Mouse (Mus musculus) brain, embryonic 14.5 days (tissue): ENCODE results near the gene Hist1h2ai. TPM values are rescaled to one million over a fixed set of nuclear protein-coding genes. Genes with fewer than 3 reads are reported as not detected.
"Not testable (repeated sequence)": the region's sequence is repeated elsewhere in the genome, so short reads cannot be mapped to it uniquely, and the experiment has no call there.

Experiments
- DNase-seq: peaks from one replicate; pipeline ENCODE4 v3.0.0-alpha.2; 2011; ENCODE audit warnings: low read depth
- CTCF ChIP-seq: fragments of 200-500 bp; IDR thresholded peaks from 2 replicates; pipeline ENCODE4 v1.5.1; 2012; ENCODE audit warnings: inconsistent platforms, mild to moderate bottlenecking, moderate library complexity, borderline replicate concordance; ENCODE audit not compliant: insufficient read depth, insufficient read length; ENCODE audit errors: extremely low read depth
- POLR2A ChIP-seq: fragments of 200-500 bp; IDR thresholded peaks from 2 replicates; pipeline ENCODE4 v1.6.1; 2012; ENCODE audit warnings: mild to moderate bottlenecking, inconsistent platforms, borderline replicate concordance; ENCODE audit not compliant: poor library complexity, insufficient read depth, insufficient read length, severe bottlenecking; ENCODE audit errors: extremely low read depth
- polyA plus RNA-seq: library from polyadenylated mRNA; depleted of rRNA; stranded (reverse); fragments of >200 nt; gene quantifications from 2 replicates; pipeline ENCODE4 v1.2.3, GENCODE M21; 2012; rRNA removed

The Hist1h2ai gene
- polyA plus RNA-seq, result 14.3 and 24.3 TPM in 2 replicates

DNA sequence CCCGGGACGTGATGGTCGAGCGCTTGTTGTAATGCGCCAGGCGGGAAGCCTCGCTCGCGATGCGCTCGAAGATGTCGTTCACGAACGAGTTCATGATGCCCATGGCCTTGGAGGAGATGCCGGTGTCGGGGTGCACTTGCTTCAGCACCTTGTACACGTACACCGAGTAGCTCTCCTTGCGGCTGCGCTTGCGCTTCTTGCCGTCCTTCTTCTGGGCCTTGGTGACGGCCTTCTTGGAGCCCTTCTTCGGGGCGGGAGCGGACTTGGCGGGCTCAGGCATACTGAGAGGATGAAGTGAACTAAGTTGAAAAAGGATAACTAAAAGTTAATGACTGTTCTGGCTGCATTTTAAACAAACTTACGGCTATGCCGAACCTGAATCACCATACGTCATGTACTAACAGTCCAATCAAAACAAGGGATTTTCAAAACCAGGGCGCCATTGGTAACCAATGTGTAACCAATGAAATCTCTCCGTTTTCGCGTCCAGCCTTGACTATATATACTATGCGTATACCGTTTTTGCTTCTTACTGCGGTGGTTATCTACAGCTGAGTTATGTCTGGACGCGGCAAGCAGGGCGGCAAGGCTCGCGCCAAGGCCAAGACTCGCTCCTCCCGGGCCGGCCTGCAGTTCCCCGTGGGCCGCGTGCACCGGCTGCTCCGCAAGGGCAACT is at the start of gene Hist1h2ai, which contains the start of gene Hist1h2bl:
Gene Hist1h2ai, plus strand, starts transcription at position 559 of the 676 bp plus-strand sequence.
Gene Hist1h2bl, minus strand, starts transcription at position 280 of the 676 bp plus-strand sequence.
- DNase-seq, result peak; percentile 99
- TF ChIP-seq POLR2A, result peak; percentile 62; the same call in 1 of the 2 replicates

- no peak for DNase-seq
- TF ChIP-seq CTCF (no peak), POLR2A (no peak)
Measured at GRCm38 (mm10) chr13:21677305-21677704, 38.9 kb upstream of the Hist1h2ai start, which contains the start of gene Olfr1360. Olfr1360 (minus strand) TSS chr13:21677405.

DNA sequence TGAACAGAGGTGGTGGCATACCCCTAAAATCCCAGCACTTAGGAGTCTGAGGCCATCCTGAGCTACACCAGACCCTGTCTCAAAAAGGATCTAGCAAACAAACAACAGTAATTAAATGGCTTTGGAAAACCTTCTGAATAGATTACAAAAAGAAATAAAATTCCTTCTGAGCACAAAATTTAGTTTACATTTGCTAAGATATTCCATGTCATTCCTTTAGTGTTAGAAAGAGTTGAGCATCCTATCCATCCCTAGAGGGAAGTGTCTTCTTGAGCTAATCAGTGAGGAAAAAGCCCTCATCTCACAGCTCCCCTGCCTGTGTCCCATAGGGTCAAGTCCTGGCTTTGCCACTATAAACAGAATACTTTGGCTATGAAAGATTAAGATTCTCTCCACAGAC is 18.4 kb upstream of the Hist1h2ai start, which contains the start of gene Olfr1359:
Gene Olfr1359, plus strand, starts transcription at position 301 of the 400 bp plus-strand sequence.
- DNase-seq, result no peak
- TF ChIP-seq CTCF, result no peak
- TF ChIP-seq POLR2A, result no peak

- DNase-seq, result no peak
- TF ChIP-seq CTCF, result no peak
- no peak for TF ChIP-seq POLR2A
Measured at GRCm38 (mm10) chr13:21706669-21707068, 9.6 kb upstream of the Hist1h2ai start.

DNA sequence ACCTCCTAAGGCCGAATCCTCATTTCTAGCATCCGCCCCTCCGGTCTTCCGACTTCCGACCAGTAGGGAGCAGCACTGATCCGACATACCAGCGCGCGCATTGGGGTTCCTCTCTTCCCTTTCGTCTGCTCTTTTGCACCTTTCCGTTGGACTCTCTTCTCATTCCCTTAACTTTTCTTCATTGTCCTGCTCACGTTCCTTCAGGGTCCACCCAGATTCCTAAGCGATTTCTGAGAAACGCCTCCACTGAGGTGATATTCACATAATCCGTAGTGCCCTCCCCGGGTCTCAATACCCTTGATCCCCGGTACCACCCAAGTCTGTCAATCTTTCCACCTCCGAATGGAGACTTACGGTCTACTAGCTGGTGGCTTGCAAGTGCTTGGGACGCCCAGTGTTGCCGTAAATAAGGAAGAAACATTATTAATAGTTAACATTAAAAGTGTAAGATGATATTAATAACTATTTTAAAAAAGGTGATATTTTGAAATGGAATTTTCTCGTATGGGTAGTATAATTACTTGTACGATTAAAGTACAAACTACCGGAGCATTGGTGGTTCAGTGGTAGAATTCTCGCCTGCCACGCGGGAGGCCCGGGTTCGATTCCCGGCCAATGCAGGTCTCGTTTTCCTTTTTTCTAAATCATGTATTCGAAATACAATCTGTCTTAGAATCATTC is 6.1 kb upstream of the Hist1h2ai start:
- DNase-seq, result peak; percentile 92
- TF ChIP-seq POLR2A, result no peak
- peak; percentile 81 for TF ChIP-seq CTCF

DNA sequence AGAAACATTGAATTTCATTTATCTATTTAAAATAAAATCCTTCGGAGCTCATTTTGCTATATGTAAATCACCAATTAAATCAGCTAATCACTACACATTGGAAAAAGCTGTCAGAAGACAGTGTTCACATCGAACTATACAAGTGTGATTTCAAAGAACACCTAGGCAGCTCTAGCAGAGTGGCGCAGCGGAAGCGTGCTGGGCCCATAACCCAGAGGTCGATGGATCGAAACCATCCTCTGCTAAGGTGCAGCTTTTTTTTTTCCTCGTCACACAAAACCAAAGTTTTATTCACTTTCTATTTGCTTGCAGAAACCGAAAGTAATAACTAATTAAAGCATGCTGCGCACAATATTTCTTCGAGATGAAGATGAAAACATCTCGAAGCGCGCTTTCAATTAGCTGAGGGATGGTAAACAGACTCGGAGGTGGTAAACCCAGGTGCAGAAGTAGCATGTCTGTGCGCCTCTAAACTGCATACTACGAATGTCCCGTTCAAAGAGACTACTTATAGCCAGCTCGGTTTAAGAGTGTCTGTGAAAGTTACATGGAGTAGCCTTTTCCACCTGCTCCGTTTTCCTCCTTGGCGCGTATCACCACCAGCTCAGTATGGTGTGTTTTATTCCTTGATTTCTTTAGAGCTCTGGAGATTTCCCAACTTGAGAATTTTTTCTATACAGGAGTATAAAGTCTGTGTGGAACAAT is 5.2 kb upstream of the Hist1h2ai start:
- peak; percentile 88 for DNase-seq
- no peak for TF ChIP-seq CTCF
- no peak for TF ChIP-seq POLR2A

DNA sequence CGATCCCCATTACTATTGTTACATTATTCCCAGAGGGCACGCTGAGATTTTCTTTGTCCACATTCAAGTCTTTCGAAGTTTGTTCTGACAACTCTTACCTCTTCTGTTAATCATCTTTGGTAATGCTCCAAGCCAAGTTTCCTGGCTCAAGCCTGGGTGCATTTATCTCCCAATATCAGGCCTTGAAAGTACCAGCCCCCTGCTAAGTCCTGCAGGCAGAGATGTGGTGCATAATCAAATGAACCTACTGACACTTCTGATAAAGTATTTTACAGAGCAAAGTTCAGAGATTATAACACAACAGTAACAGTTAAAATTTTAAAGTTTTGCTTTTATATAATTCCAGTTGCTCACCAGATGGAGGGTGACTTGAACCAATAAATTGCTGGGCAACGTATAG is 4.5 kb upstream of the Hist1h2ai start:
- TF ChIP-seq POLR2A, result no peak
- no peak for TF ChIP-seq CTCF
- DNase-seq, result no peak

- TF ChIP-seq CTCF (peak; percentile 74), POLR2A (no peak)
Measured at GRCm38 (mm10) chr13:21714725-21715124, 1.5 kb upstream of the Hist1h2ai start.

GRCm38 (mm10) chr13:21715131-21715863 is 925 bp upstream of the Hist1h2ai start:
- DNase-seq, result peak; percentile 60
- no peak for TF ChIP-seq POLR2A
- TF ChIP-seq CTCF, result no peak

More at GRCm38 (mm10) chr13:21714725-21715124, 1.5 kb upstream of the Hist1h2ai start:
- peak; percentile 88 for DNase-seq

GRCm38 (mm10) chr13:21716540-21717391 is 544 bp downstream of the Hist1h2ai start:
- TF ChIP-seq POLR2A, result peak; percentile 28; the same call in 1 of the 2 replicates
- DNase-seq, result not testable (repeated sequence)
